Mouse (Mus musculus) brown adipose tissue, adult 24 weeks (tissue): Measurements from ENCODE around the gene Cfap221. TPM values are rescaled to one million over a fixed set of nuclear protein-coding genes. Genes with fewer than 3 reads are reported as not detected.

Source experiments
- H3K27ac ChIP-seq: fragments of 200-500 bp; replicated peaks from 2 replicates; pipeline ENCODE4 v1.5.1; 2012; ENCODE audit warnings: low read depth, mild to moderate bottlenecking, low read length
- H3K4me1 ChIP-seq: fragments of 200-500 bp; 2 replicates; pipeline ENCODE4 v1.6.1; 2012; ENCODE audit warnings: low read length, mixed read lengths; ENCODE audit not compliant: control insufficient read depth, insufficient read depth, insufficient read length
- H3K4me3 ChIP-seq: fragments of 200-500 bp; 2 replicates; pipeline ENCODE4 v1.5.1; 2012; ENCODE audit warnings: low read depth, mild to moderate bottlenecking, low read length, moderate library complexity; ENCODE audit not compliant: insufficient read depth
- polyA plus RNA-seq: library from polyadenylated mRNA; stranded (reverse); fragments of >200 nt; gene quantifications from 2 replicates; pipeline ENCODE4 v1.2.4, GENCODE M21; 2012; ENCODE audit not compliant: missing spikeins, insufficient read depth, insufficient read length

The Cfap221 gene
- polyA plus RNA-seq: 2.8 TPM in 1 of 2 replicates, not detected in the other

DNA sequence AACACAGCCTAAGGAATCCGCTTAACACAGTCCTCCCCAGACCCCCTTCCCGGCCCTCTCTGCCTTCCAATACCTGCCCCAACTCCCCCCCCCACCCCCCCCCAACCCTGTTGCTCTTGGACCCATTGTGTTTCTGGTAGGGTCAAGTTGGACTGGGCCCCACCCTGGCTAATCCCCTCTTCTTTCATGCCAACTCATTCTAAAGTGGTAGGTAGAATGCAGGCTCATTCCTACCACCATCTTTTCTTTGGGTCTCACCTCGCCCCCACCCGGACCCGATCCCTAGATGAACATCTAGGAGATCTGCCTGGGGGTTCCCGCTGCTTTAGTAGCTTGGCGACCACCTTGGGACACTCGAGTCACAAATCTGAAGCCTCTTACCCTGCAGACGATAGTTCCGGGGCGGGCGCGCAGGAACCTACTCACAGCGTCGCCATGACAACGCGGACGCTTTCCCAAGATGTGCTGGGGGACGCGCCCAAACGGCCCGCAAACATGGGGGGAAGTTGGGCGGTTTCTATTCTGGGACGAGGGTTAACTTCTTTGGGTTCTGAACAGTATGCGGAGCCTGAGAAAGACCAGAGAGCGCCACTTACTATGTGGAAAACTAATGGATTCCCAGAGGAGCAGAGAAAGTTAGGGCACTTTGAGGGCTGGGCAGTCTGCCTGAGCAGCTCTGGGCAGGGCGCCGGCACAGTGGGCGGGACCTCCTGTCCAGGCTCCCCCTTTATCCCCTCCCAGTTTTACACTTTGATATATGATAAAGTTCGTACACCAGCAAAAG is at the start of gene Cfap221:
Gene Cfap221 (minus strand): TSS at position 437 of the 784 bp plus-strand sequence.
- Histone ChIP-seq H3K27ac (no peak within 1 kb of the TSS), H3K4me3 (peak within 1 kb of the TSS; percentile 69), H3K4me1 (no peaks in the 10 kb centered on the region)

- Histone ChIP-seq H3K27ac (no peak overlapping the region), H3K4me1 (peaks cover 2% of the 10 kb centered on the region; the same call in 1 of the 2 replicates), H3K4me3 (no peak overlapping the region)
Measured at GRCm38 (mm10) chr1:120044584-120044983, 47.5 kb upstream of the Cfap221 start.

GRCm38 (mm10) chr1:120042421-120042820 is 45.4 kb upstream of the Cfap221 start:
- no peak overlapping the region for H3K27ac ChIP-seq
- peaks cover 7% of the 10 kb centered on the region for H3K4me1 ChIP-seq
- H3K4me3 ChIP-seq: no peak overlapping the region

DNA sequence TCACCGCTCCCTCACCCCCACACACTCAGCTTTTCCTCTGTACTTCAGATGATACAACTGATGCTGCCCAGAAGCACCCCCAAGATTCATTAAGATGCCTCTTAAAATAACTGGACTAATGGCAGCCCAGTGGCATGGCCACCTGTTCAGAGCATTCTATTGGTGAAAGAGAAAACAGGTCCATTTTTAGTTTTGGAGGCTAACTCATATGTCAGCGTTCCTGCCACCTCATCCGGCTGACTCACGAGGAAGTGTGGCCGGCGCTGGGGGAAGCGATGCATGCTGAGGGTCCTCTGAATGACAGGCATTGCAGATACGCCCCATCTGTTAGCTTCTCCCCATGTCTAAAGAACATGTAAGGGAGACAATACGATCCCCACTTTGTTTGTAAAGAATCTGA is 41.6 kb upstream of the Cfap221 start:
- H3K27ac ChIP-seq: peak overlapping the region; percentile 93; the same call in 1 of the 2 replicates
- H3K4me3 ChIP-seq: no peak overlapping the region
- peaks cover 9% of the 10 kb centered on the region for H3K4me1 ChIP-seq

GRCm38 (mm10) chr1:120037021-120037683 is 40.1 kb upstream of the Cfap221 start:
- Histone ChIP-seq H3K4me1 (peaks cover 9% of the 10 kb centered on the region), H3K4me3 (0 out of 2 replicates have a peak overlapping the region, but pooled peaks have one; percentile 26), H3K27ac (peak overlapping the region; percentile 99)

GRCm38 (mm10) chr1:120035456-120036034 is 38.5 kb upstream of the Cfap221 start:
- Histone ChIP-seq H3K4me3 (no peak overlapping the region), H3K4me1 (peaks cover 9% of the 10 kb centered on the region), H3K27ac (0 out of 2 replicates have a peak overlapping the region, but pooled peaks have one; percentile 13)

GRCm38 (mm10) chr1:120034793-120035192 is 37.8 kb upstream of the Cfap221 start:
- Histone ChIP-seq H3K4me3 (no peak overlapping the region), H3K27ac (no peak overlapping the region; the same call in 1 of the 2 replicates), H3K4me1 (peaks cover 13% of the 10 kb centered on the region)

DNA sequence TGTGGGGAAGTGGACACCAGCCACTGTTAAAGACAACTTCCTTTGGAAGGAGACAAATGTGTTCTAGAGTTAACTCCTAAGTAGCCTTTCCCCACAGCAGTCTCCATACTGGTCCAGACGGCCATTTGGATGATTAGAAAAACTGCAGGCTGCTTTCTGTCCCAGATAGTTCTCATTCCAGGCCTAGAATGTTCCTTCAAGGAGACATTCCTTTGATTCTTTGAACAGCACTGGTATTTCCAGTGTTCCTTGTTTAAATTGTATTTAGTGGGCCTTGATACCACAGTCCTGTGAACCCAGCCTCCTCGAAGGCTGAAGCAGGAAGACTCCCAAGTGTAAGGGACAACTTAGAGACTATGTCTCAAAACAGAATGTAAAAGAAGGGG is 36.4 kb upstream of the Cfap221 start:
- Histone ChIP-seq H3K27ac (peak overlapping the region; percentile 62), H3K4me3 (no peak overlapping the region), H3K4me1 (peaks cover 13% of the 10 kb centered on the region)

GRCm38 (mm10) chr1:120032804-120033468 is 35.9 kb upstream of the Cfap221 start:
- H3K27ac ChIP-seq: peak overlapping the region; percentile 62
- H3K4me3 ChIP-seq: no peak overlapping the region
- peaks cover 14% of the 10 kb centered on the region for H3K4me1 ChIP-seq

DNA sequence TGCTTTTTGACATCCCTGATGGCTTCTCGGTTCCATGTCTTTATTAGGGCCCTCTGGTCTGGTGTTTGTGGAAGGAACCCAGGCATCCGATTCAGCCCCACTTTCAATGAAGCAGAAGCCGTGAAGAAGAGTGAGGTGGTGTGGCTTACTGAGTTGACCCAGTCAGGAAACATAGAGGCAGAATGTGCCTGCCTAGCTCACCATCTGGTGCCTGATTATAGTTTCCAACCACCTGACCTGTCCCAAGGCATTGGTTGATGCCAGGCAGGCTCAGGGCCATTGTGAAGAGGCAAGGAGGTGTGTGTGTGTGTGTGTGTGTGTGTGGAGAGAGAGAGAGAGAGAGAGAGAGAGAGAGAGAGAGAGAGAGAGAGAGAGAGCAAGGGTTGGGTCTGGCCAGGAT is 33.4 kb upstream of the Cfap221 start:
- Histone ChIP-seq H3K4me1 (peaks cover 14% of the 10 kb centered on the region), H3K27ac (peak overlapping the region; percentile 65), H3K4me3 (no peak overlapping the region)

GRCm38 (mm10) chr1:120027693-120028092 is 30.7 kb upstream of the Cfap221 start:
- Histone ChIP-seq H3K27ac (peak overlapping the region; percentile 94), H3K4me1 (peaks cover 22% of the 10 kb centered on the region), H3K4me3 (no peak overlapping the region)

- no peak overlapping the region for H3K4me3 ChIP-seq
- H3K27ac ChIP-seq: peak overlapping the region; percentile 72
- H3K4me1 ChIP-seq: peaks cover 18% of the 10 kb centered on the region
Measured at GRCm38 (mm10) chr1:120025050-120025439, 28.0 kb upstream of the Cfap221 start.

DNA sequence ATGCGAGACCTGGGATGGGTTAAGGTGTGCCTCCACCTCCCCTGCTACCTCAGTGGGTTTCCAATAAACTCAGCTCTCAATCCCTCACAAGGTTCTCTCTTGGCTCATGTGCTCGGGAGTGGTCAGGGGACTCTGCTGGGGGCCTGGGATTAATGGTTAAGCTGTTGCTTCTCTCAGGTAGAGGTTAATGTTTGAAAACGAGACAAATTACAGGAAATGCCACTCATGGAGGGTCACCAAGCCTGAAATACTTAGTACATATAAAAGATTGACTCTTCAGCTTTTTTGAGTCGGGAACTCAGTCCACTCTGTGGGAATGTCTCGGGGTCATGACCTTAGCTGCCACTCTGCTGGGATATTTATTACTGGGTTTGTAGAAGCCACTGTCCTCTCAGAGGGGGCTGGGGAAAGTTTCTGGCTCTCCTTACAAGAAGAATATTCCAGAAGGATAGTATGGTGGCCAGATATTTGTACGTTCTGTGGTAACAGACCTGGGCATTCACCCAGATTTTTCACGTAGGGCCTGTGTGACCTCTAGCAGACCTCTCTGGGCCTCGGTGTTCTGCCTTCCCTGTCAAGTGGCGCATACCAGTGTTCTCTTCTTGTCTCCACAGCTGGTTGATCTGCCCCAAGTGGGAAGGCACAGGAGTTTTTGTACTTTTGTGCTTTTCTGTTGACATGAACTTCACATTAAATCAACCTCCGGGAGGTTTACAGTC is 27.5 kb upstream of the Cfap221 start:
- no peak overlapping the region for H3K4me3 ChIP-seq
- H3K4me1 ChIP-seq: peaks cover 17% of the 10 kb centered on the region
- peak overlapping the region; percentile 72 for H3K27ac ChIP-seq

GRCm38 (mm10) chr1:120021951-120022350 is 24.9 kb upstream of the Cfap221 start:
- no peak overlapping the region for H3K4me3 ChIP-seq
- H3K4me1 ChIP-seq: peaks cover 8% of the 10 kb centered on the region
- no peak overlapping the region for H3K27ac ChIP-seq
